Mouse (Mus musculus): ENCODE measurements around the gene Pdia5. TPM values are rescaled to one million over a fixed set of nuclear protein-coding genes. Genes with fewer than 3 reads are reported as not detected.

Gene Pdia5
- polyA plus RNA-seq, 1 experiment from 2014 or later: 42.2 TPM

DNA sequence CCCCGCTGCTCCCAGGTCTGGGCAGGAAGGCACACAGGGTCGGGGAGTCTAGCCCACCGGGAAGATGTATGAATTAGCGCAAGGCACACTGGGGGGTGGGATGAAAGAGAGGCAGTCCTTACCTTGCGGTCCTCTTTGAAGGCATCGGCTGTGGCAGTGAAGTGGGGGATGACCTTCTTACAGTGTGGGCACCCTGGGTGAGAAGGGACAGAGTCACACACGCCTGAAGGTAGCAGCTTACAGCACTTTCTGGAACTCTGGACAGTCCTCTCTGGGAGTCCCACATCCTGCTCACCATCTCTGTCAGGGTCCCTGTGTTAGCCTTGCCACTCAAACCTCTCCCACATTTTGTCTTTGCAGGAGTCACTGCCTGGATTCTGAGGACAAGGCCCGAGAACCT is 86.8 kb downstream of the Pdia5 start:
- Histone ChIP-seq H3K27ac (no peak overlapping the region), H3K36me3 (ENCODE audit: insufficient read depth, low read length) (peaks cover 4% of the 10 kb centered on the region; the same call in 1 of the 2 replicates), H3K4me2 (ENCODE audit: low read length) (no peak overlapping the region), H3K4me1 (replicated peaks; ENCODE audit: insufficient read depth, low read length) (no peaks in the 10 kb centered on the region), H3K9me3 (replicated peaks; ENCODE audit: low read length) (no peaks in the 10 kb centered on the region), H3K27me3 (ENCODE audit: insufficient read depth, low read length) (no peaks in the 10 kb centered on the region), H3K9ac (ENCODE audit: low read depth, low read length) (no peak overlapping the region), H3K4me3 (replicated peaks; ENCODE audit: low read depth, low read length) (no peak overlapping the region)
- DNase-seq (ENCODE audit: low spot score) (no peak), ATAC-seq (replicated peaks; ENCODE audit: low FRiP score, low read depth) (no peak)
- TF ChIP-seq CTCF (IDR thresholded peaks at IDR 0.05; ENCODE audit: low read depth): no peak
- WGBS: 87% methylated on average over 8 of the region's 8 CpGs

DNA sequence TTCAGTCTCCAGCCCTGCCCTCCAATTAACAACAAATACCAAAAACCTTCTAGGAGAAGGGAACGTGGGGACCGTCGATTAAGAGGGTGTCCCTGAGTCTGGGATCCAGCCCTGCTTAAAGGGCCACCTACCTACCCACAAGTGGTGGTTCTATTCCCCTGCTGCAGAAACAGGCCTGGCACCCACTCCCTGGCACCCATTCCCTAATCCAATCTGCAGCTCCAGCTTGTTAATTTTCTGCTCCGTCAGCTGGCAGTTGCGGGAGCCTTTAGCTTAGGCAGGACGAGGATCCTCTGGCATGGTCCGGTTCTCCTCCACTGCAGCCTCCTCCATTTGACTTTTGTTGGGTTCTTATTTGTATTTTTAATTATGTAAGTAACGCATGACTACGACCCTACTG is 87.3 kb downstream of the Pdia5 start:
- Histone ChIP-seq H3K27ac (no peak overlapping the region), H3K4me1 (replicated peaks; ENCODE audit: insufficient read depth, low read length) (no peaks in the 10 kb centered on the region), H3K9me3 (replicated peaks; ENCODE audit: low read length) (no peaks in the 10 kb centered on the region), H3K27me3 (ENCODE audit: insufficient read depth, low read length) (no peaks in the 10 kb centered on the region), H3K4me3 (replicated peaks; ENCODE audit: low read depth, low read length) (no peak overlapping the region), H3K36me3 (ENCODE audit: insufficient read depth, low read length) (peaks cover 4% of the 10 kb centered on the region; the same call in 1 of the 2 replicates), H3K4me2 (ENCODE audit: low read length) (no peak overlapping the region), H3K9ac (ENCODE audit: low read depth, low read length) (no peak overlapping the region)
- WGBS: 82% methylated on average over 9 of the region's 9 CpGs
- TF ChIP-seq CTCF (IDR thresholded peaks at IDR 0.05; ENCODE audit: low read depth): no peak
- ATAC-seq (replicated peaks; ENCODE audit: low FRiP score, low read depth) (no peak), DNase-seq (ENCODE audit: low spot score) (no peak)

DNA sequence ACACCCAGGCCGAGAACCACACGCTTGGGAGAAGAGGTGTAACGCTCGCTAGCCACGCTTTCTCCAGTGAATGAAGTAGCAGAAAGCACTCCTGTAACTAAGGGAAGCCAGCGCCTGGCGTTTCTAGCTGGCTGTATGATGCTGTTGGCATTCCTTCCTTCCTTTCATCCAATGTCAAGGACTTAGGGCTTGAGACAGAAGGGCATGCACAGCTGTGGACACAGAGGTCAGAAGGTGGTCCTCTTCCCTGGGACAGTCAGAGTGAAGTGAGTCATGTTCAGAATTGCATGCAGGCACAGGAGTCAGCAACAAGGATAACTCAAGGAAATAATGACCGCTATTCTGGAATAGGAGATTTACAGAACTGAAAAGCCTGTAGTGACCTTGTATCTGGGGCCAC is 97.9 kb downstream of the Pdia5 start:
- Histone ChIP-seq H3K9ac (ENCODE audit: low read depth, low read length) (no peak overlapping the region), H3K9me3 (replicated peaks; ENCODE audit: low read length) (no peaks in the 10 kb centered on the region), H3K4me1 (replicated peaks; ENCODE audit: insufficient read depth, low read length) (no peaks in the 10 kb centered on the region), H3K27ac (no peak overlapping the region), H3K36me3 (ENCODE audit: insufficient read depth, low read length) (no peaks in the 10 kb centered on the region), H3K4me3 (replicated peaks; ENCODE audit: low read depth, low read length) (no peak overlapping the region), H3K4me2 (ENCODE audit: low read length) (no peak overlapping the region), H3K27me3 (ENCODE audit: insufficient read depth, low read length) (no peaks in the 10 kb centered on the region)
- ATAC-seq (replicated peaks; ENCODE audit: low FRiP score, low read depth): no peak
- TF ChIP-seq CTCF (IDR thresholded peaks at IDR 0.05; ENCODE audit: low read depth): no peak
- DNase-seq (ENCODE audit: low spot score): no peak
- 84% methylated on average over 8 of the region's 8 CpGs for WGBS

DNA sequence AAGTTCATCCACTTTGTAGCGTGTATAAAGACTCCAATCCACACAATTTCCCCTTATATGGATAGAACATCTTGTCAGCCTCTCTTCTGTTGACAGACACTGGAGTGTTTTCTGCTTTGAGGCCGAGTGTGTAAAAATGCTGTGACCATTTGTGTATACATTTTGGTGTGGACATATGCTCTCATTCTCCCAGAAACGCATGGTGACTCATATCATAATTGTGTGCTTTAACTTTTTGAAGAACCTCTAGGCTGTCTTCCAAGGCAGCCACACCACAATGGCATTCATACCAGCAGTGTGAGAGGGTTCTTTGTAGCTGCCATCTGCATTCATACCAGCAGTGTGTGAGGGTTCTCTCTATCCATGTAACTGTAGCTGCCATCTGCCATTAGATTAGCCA is 105.0 kb downstream of the Pdia5 start:
- WGBS: 92% methylated on average over 3 of the region's 3 CpGs
- ATAC-seq (replicated peaks; ENCODE audit: low FRiP score, low read depth): no peak

DNA sequence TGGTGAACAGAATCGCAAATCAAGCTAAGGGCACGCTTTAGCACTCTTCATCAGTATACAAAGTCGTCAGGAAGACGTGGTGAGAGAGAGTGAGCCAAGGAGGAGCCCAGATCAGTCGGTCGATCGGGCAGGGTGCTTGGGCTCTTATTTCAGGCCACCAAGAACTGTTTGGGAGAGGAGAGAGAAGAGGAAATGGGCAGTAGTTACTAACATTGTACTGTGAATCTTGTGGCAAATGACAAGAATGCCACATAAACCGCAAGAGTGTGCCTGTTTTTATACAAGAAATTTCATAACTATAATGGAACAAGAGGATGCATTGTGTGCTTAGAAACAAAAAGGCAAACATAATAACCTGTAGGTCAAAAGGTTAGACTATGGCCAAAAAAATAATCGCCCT is 110.6 kb downstream of the Pdia5 start:
- Histone ChIP-seq H3K27me3 (ENCODE audit: insufficient read depth, low read length) (no peaks in the 10 kb centered on the region), H3K4me2 (ENCODE audit: low read length) (no peak overlapping the region), H3K9ac (ENCODE audit: low read depth, low read length) (no peak overlapping the region), H3K4me1 (replicated peaks; ENCODE audit: insufficient read depth, low read length) (no peaks in the 10 kb centered on the region), H3K4me3 (replicated peaks; ENCODE audit: low read depth, low read length) (no peak overlapping the region), H3K36me3 (ENCODE audit: insufficient read depth, low read length) (no peaks in the 10 kb centered on the region), H3K9me3 (replicated peaks; ENCODE audit: low read length) (no peaks in the 10 kb centered on the region), H3K27ac (no peak overlapping the region)
- TF ChIP-seq CTCF (IDR thresholded peaks at IDR 0.05; ENCODE audit: low read depth): no peak
- DNase-seq (ENCODE audit: low spot score) (no peak), ATAC-seq (replicated peaks; ENCODE audit: low FRiP score, low read depth) (no peak)
- 60% methylated on average over 9 of the region's 9 CpGs for WGBS

More for the DNA sequence above, 105.0 kb downstream of the Pdia5 start:
- Histone ChIP-seq H3K36me3 (ENCODE audit: insufficient read depth, low read length) (no peaks in the 10 kb centered on the region), H3K4me3 (replicated peaks; ENCODE audit: low read depth, low read length) (no peak overlapping the region), H3K9me3 (replicated peaks; ENCODE audit: low read length) (no peaks in the 10 kb centered on the region), H3K27me3 (ENCODE audit: insufficient read depth, low read length) (no peaks in the 10 kb centered on the region), H3K27ac (no peak overlapping the region), H3K9ac (ENCODE audit: low read depth, low read length) (no peak overlapping the region), H3K4me2 (ENCODE audit: low read length) (no peak overlapping the region), H3K4me1 (replicated peaks; ENCODE audit: insufficient read depth, low read length) (no peaks in the 10 kb centered on the region)
- DNase-seq (ENCODE audit: low spot score): no peak
- no peak for TF ChIP-seq CTCF (IDR thresholded peaks at IDR 0.05; ENCODE audit: low read depth)

DNA sequence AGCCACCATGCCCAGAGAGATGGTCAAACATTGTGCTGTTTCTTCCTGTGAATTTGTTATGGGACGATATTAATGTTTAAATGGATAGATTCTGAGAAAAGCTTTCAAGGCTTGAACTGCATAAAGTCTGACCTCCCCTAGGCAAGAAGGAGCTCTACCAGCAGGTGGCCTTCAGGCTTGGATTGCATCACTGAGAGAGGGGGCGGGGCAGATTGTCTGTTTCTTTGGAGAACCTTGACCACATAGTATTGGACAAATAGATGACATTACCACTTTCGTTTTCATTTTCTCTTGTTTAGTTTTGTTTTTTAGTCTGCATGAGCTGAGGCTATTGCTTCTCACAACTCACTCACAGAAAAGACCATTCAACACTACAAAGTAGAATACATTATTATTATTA is 111.3 kb downstream of the Pdia5 start:
- ATAC-seq (replicated peaks; ENCODE audit: low FRiP score, low read depth): no peak
- H3K36me3 ChIP-seq (ENCODE audit: insufficient read depth, low read length): no peaks in the 10 kb centered on the region
- TF ChIP-seq CTCF (IDR thresholded peaks at IDR 0.05; ENCODE audit: low read depth): peak; percentile 45; the same call in 1 of the 2 replicates
- no peak overlapping the region for H3K27ac ChIP-seq
- H3K4me2 ChIP-seq (ENCODE audit: low read length): no peak overlapping the region
- H3K27me3 ChIP-seq (ENCODE audit: insufficient read depth, low read length): no peaks in the 10 kb centered on the region
- no peak overlapping the region for H3K9ac ChIP-seq (ENCODE audit: low read depth, low read length)
- 94% methylated on average over 3 of the region's 3 CpGs for WGBS
- DNase-seq (ENCODE audit: low spot score): peak; percentile 20
- H3K4me1 ChIP-seq (replicated peaks; ENCODE audit: insufficient read depth, low read length): no peaks in the 10 kb centered on the region
- H3K4me3 ChIP-seq (replicated peaks; ENCODE audit: low read depth, low read length): no peak overlapping the region
- no peaks in the 10 kb centered on the region for H3K9me3 ChIP-seq (replicated peaks; ENCODE audit: low read length)

DNA sequence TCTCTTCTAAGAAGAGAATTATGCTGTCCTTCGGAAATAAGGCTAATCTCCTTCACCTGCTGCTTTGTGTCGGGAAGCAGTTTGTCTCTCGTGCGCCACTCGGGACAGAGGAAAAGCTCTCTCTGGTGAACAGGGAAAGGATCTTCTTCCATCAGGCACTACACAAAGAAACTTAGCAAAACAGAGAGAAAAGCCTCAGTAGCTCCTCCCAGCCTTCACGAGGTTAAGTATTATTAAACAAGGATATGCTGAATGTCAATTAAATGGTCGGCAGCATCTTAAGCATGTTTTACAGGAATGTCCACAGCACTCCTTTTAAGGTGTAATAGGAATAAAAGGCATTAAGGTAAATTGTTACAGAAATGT is 126.6 kb downstream of the Pdia5 start:
- H3K4me2 ChIP-seq (ENCODE audit: low read length): peak overlapping the region; percentile 80
- under 1% methylated on average over 7 of the region's 7 CpGs for WGBS
- H3K4me3 ChIP-seq (replicated peaks; ENCODE audit: low read depth, low read length): peak overlapping the region; percentile 78
- H3K27me3 ChIP-seq (ENCODE audit: insufficient read depth, low read length): no peaks in the 10 kb centered on the region
- H3K4me1 ChIP-seq (replicated peaks; ENCODE audit: insufficient read depth, low read length): no peaks in the 10 kb centered on the region
- H3K27ac ChIP-seq: peak overlapping the region; percentile 74
- no peak for TF ChIP-seq CTCF (IDR thresholded peaks at IDR 0.05; ENCODE audit: low read depth)
- peaks cover 10% of the 10 kb centered on the region; the same call in 1 of the 2 replicates for H3K36me3 ChIP-seq (ENCODE audit: insufficient read depth, low read length)
- ATAC-seq (replicated peaks; ENCODE audit: low FRiP score, low read depth) (peak; percentile 2; the same call in 1 of the 2 replicates), DNase-seq (ENCODE audit: low spot score) (no peak)
- no peaks in the 10 kb centered on the region for H3K9me3 ChIP-seq (replicated peaks; ENCODE audit: low read length)
- H3K9ac ChIP-seq (ENCODE audit: low read depth, low read length): peak overlapping the region; percentile 77; the same call in 1 of the 2 replicates

Data from kidney, postnatal 0 days (tissue).